Mouse (Mus musculus) c-Kit-positive CD71-positive TER-119-negative erythroid progenitor cells, embryonic 14.5 days (primary cell): ENCODE results near the gene A430078G23Rik.
"Not testable (repeated sequence)": the region's sequence is repeated elsewhere in the genome, so short reads cannot be mapped to it uniquely, and the experiment has no call there.

Experiments
- DNase-seq: peaks from one replicate; pipeline ENCODE4 v3.0.0-alpha.2; 2013; ENCODE audit warnings: low read depth

A430078G23Rik gene

GRCm38 (mm10) chr8:3353189-3353810, at the start of gene A430078G23Rik:
A430078G23Rik (plus strand) TSS chr8:3353415.
- no peak for DNase-seq

GRCm38 (mm10) chr8:3308205-3308800, 44.9 kb upstream of the A430078G23Rik start:
- DNase-seq: not testable (repeated sequence)

- no peak for DNase-seq
Observed at GRCm38 (mm10) chr8:3309636-3310035, 43.6 kb upstream of the A430078G23Rik start.

DNA sequence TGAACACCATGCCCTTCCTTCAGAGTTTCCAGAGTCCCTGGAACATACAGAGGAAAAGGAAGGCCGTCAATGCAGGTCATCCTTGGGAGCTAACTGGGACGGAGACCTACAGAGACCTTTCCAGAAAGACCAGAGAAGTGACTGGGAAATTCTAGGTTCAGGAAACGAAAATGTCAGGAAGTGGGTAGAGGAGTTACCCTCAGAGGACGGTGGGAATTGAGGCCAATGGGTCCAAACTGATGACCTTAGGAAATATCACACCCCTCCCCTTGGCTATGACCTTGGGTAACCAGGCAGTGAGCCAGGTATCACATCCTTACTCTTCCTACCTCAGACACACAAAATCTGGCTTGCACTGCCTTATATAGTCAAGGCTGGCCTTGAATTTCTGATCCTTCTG, 41.7 kb upstream of the A430078G23Rik start:
- no peak for DNase-seq

DNA sequence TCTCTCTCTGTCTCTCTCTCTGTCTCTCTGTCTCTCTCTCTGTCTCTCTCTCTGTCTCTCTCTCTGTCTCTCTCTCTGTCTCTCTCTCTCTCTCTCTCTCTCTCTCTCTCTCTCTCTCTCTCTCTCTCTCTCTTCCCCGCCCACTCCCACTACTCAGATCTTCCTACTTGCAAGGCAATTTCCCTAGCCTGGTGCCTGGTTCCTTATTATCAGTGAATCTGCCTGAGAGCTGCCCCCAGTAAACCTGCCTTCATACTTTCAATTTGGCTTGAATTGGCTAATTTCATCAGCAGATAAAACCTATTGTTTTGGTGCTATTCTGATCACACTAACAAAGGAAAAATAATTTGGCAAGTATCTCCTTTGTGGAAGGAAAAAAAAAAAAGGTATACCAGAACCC, 39.8 kb upstream of the A430078G23Rik start:
- DNase-seq: not testable (repeated sequence)

DNA sequence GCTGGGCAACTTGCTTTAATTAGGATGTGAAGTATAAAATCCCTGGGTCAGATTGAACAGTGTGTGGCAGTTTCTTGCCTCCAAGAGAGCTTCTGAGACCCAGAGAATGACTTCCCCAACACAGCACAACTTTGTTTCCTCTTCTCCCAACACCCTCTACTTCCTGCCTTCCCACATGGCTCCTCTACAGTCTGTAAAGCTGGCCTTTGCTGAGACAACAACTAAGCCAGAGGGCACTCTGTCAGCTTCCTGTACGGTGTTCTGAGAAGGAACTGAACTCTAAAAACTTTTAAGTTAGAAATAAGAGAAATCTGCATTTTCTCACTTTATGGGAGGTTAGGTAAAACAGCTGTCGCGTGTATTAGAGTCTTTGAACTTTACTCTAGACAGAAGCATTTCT, 39.4 kb upstream of the A430078G23Rik start:
- no peak for DNase-seq

GRCm38 (mm10) chr8:3314345-3314744, 38.9 kb upstream of the A430078G23Rik start:
- no peak for DNase-seq

DNA sequence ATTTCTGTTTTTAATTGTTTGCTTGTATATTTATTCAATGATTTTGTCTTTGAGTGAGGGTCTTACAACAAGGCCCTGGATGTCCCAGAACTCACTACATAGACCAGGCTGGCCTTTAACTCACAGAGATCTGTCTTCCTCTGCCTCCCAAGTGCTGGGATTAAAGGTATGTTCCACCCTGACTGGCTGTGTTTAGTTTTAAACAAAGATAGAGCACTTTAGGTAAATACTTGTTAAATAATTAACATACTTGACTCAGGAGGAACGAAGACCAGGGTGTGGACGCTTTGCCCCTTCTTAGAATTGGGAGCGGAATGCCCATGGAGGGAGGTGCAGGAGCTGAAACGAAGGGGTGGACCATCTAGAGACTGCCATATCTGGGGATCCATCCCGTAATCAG, 36.6 kb upstream of the A430078G23Rik start:
- no peak for DNase-seq

DNA sequence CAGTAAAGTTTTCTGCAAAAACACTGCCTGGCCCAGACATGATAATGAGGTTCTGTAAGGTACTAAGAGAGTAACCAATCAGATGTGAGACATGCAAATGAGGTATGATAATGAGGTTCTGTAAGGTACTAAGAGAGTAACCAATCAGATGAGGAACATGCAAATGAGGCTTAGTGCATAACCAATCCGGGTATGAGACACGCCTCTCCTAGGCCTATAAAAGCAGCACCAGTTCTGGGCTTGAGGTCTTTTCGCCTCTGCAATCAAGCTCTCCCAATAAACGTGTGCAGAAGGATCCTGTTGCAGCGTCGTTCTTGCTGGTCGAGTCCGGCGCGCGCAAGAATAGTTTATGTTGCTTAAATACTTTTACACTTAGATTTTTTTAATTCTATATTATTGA, 33.9 kb upstream of the A430078G23Rik start:
- DNase-seq: not testable (repeated sequence)

GRCm38 (mm10) chr8:3324253-3324652, 29.0 kb upstream of the A430078G23Rik start:
- DNase-seq: no peak

- no peak for DNase-seq
Observed at GRCm38 (mm10) chr8:3327056-3327455, 26.2 kb upstream of the A430078G23Rik start.

- DNase-seq: no peak
Observed at GRCm38 (mm10) chr8:3327538-3328245, 25.5 kb upstream of the A430078G23Rik start.

GRCm38 (mm10) chr8:3330662-3331061, 22.6 kb upstream of the A430078G23Rik start:
- peak; percentile 29 for DNase-seq

DNA sequence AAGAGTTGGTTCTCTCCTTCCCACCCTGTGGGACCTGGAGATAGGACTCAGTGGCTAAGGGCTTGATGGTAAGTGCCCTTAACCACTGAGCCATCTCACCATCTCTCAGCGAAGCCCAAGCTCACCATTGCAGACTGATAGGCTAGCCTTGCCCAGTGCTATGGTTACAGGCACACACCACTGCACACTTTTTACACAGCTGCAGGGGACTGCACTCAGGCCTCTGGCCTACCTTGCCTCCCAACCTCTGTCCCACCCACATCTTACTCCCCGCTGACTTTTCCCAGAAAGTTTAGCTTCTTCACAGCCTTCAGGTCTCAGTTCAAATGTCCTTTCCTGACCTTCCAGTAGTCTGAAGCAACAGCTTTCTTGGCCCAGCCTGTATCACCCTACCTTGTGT, 21.5 kb upstream of the A430078G23Rik start:
- DNase-seq: no peak

GRCm38 (mm10) chr8:3335881-3336280, 17.3 kb upstream of the A430078G23Rik start:
- DNase-seq: no peak

DNA sequence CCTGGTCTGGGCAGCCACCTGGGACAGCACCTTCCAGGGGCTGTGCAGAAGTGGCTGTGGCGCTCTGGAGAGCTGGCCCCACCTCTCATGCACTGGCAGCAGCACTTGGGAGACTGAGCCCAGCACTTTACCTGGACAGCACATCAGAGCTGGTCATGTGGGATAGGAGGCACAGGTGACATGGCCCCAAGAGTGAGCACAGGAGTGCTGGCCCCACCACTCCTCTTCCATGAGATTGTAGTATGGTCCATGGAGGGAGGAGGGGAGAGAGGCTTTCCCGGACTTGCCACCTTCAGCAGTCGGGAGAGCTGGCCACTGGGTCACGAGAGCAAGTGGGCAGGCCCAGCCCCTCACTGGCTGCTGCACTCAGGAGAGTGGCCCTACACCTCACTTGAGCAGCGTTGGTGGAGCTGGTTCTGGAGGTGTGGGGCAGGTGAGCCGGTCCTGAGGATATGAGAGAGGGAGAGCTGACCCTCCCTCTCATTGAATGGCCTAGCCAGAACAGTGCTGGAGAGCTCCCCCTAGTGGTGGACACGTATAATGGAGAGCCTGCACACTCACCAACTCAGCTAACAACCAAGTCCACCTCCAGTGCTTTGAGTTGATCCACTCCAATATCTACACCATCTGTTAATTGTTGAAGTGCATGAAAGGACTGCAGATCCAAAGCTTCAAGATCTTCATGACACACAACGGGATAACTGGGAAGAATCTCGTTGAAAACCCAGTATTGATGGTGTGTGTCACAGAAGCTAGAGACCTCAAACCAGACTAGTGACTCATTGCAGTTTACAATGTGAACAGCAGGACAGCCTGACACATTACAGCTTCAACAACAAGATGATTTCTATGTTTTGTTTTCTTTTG, 16.3 kb upstream of the A430078G23Rik start:
- peak; percentile 28 for DNase-seq

GRCm38 (mm10) chr8:3337525-3337824, 15.7 kb upstream of the A430078G23Rik start:
- not testable (repeated sequence) for DNase-seq

DNA sequence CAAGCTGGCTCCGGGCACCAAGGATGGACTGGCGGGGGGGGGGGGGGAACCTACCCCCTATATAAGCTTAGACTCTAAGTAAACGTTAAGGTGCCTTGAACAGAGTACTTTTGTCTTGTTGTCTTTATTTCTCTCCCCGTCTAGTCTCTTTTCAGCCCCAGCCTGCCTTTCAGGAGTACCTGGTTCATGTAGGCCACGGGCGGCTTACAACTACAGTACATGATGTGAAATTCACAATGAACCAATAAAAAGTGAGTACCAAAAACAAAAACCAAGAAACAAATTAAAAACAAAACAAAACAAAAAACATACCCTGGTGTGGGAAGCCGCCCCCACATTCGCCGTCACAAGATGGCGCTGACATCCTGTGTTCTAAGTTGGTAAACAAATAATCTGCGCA, 15.2 kb upstream of the A430078G23Rik start:
- no peak for DNase-seq

DNA sequence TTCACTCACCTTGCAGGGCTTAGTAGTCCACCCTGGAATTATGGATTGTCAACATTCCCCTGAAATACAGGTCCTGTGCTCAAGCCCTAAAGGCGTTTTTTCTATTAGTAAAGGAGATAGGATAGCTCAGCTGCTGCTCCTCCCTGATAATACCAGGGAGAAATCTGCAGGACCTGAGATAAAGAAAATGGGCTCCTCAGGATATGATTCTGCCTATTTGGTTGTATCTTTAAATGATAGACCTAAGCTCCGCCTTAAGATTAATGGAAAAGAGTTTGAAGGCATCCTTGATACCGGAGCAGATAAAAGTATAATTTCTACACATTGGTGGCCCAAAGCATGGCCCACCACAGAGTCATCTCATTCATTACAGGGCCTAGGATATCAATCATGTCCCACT, 12.5 kb upstream of the A430078G23Rik start:
- not testable (repeated sequence) for DNase-seq

- DNase-seq: no peak
Observed at GRCm38 (mm10) chr8:3345337-3345736, 7.9 kb upstream of the A430078G23Rik start.

DNA sequence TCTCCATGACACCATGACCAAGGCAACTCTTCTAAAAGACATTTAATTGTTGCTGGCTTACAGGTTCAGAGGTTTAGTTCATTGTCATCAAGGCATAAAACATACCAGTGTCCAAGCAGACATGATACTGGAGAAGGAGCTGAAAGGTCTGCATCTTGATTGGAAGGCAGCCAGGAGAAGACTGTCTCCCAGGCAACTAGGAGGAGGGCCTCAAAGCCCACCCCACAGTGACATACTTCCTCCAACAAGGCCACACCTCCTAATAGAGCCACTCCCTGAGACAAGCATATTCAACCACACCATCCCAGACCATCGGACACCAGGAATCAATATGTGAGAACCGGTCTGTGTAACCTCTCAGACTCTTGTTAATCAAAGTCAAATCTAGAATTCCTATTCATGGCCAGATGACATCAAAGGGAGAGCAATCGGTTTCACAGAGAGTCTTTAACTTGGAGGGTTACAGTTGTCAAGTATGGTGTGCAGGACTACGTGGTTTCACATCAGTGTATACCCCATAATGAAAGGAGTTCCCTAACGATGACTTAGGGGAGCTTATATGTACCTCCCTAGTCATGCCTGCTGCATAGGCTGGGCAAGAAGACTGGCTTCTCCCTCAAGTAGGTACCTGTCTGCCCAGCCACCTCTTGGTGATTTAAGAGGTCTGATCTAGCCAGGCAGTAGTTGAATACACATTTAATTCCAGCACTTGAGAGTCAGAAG, 6.4 kb upstream of the A430078G23Rik start:
- DNase-seq: no peak
